Mouse (Mus musculus): ENCODE data around the gene Prdx6. TPM values are rescaled to one million over a fixed set of nuclear protein-coding genes. Genes with fewer than 3 reads are reported as not detected.

Prdx6 gene
- polyA plus RNA-seq, 1 experiment from 2014 or later, result 485 TPM

Other genes with a start within 250 kb of the Prdx6 start
- 7.8 and 8.8 TPM in 2 replicates for gene Zbtb37, start 216.4 kb downstream of the Prdx6 start, polyA plus RNA-seq (2015; fragmentation: Nextera tagmentation; extraction: Ambion mirVana)
- 37.8 and 40.2 TPM in 2 replicates for gene Dars2, start 180.6 kb downstream of the Prdx6 start, polyA plus RNA-seq (2015; fragmentation: Nextera tagmentation; extraction: Ambion mirVana)
- 29.9 and 32.8 TPM in 2 replicates for gene Cenpl, start 180.5 kb downstream of the Prdx6 start, polyA plus RNA-seq (2015; fragmentation: Nextera tagmentation; extraction: Ambion mirVana)
- gene Klhl20, start 119.7 kb downstream of the Prdx6 start, polyA plus RNA-seq (2015; fragmentation: Nextera tagmentation; extraction: Ambion mirVana), result 16.1 and 18.5 TPM in 2 replicates
- 4.9 and 5.3 TPM in 2 replicates for gene Ankrd45, start 108.5 kb downstream of the Prdx6 start, polyA plus RNA-seq (2015; fragmentation: Nextera tagmentation; extraction: Ambion mirVana)
- gene Tex50, start 91.9 kb downstream of the Prdx6 start, polyA plus RNA-seq (2015; fragmentation: Nextera tagmentation; extraction: Ambion mirVana), result 0.35 and 0.62 TPM in 2 replicates
- 0.09 TPM in 1 of 2 replicates, not detected in the other for gene Tnfsf4, start 144.2 kb upstream of the Prdx6 start, polyA plus RNA-seq (2015; fragmentation: Nextera tagmentation; extraction: Ambion mirVana)
- gene Tnfsf18, start 243.4 kb upstream of the Prdx6 start, polyA plus RNA-seq (2015; fragmentation: Nextera tagmentation; extraction: Ambion mirVana), result 0.08 TPM in 1 of 2 replicates, not detected in the other

All from kidney, embryonic 16.5 days (tissue).